Mouse (Mus musculus) neutrophil, adult 83 days (primary cell): ENCODE measurements around the gene Mgl2. TPM values are rescaled to one million over a fixed set of nuclear protein-coding genes. Genes with fewer than 3 reads are reported as not detected.

Experiments used
- total RNA-seq, 2 experiments: library from RNA; stranded (reverse); gene quantifications; one replicate each; pipeline ENCODE4 v1.2.4; 2023

Mgl2 gene
- total RNA-seq, result 10 to 100 TPM; 11.8 to 12.3 TPM

GRCm38 (mm10) chr11:70129926-70130379 lies at the start of gene Mgl2:
Gene Mgl2, plus strand, starts transcription at chr11:70130329.

GRCm38 (mm10) chr11:70091986-70092783 lies 37.9 kb upstream of the Mgl2 start, which contains the start of gene Asgr2:
Gene Asgr2, plus strand, starts transcription at chr11:70092644.

GRCm38 (mm10) chr11:70155897-70156296 lies 25.8 kb downstream of the Mgl2 start, which contains the start of gene Clec10a:
Gene Clec10a, plus strand, starts transcription at chr11:70156197.

Other genes starting within 250 kb of the Mgl2 start
- gene Kctd11, start 248.9 kb upstream of the Mgl2 start, total RNA-seq, result 1 to 10 TPM; 8.6 to 9.0 TPM
- 100 to 1,000 TPM; 260 to 263 TPM for gene Acap1, start 234.8 kb upstream of the Mgl2 start, total RNA-seq
- gene 2810408A11Rik, start 229.3 kb upstream of the Mgl2 start, total RNA-seq, result 1 to 10 TPM; 3.0 to 3.2 TPM
- gene Neurl4, start 229.3 kb upstream of the Mgl2 start, total RNA-seq, result 10 to 100 TPM; 20.9 to 27.6 TPM
- 10 to 100 TPM; 69.0 to 84.5 TPM for gene Gps2, start 216.4 kb upstream of the Mgl2 start, total RNA-seq
- 100 to 1,000 TPM; 482 to 501 TPM for gene Eif5a, start 208.4 kb upstream of the Mgl2 start, total RNA-seq
- not detected for gene Ybx2, start 194.5 kb upstream of the Mgl2 start, total RNA-seq
- gene Slc2a4, start 182.1 kb upstream of the Mgl2 start, total RNA-seq, result 1 to 10 TPM in 1 of 2 experiments, under 1 TPM in 1; 0.97 to 1.3 TPM
- gene Cldn7, start 165.6 kb upstream of the Mgl2 start, total RNA-seq, result not detected
- gene Ctdnep1, start 149.2 kb upstream of the Mgl2 start, total RNA-seq, result 10 to 100 TPM; 75.0 to 80.3 TPM
- 10 to 100 TPM; 24.3 to 31.0 TPM for gene Elp5, start 147.8 kb upstream of the Mgl2 start, total RNA-seq
- 100 to 1,000 TPM; 475 to 527 TPM for gene Gabarap, start 139.2 kb upstream of the Mgl2 start, total RNA-seq
- gene Phf23, start 134.6 kb upstream of the Mgl2 start, total RNA-seq, result 10 to 100 TPM; 41.2 to 53.6 TPM
- gene Dvl2, start 129.7 kb upstream of the Mgl2 start, total RNA-seq, result 10 to 100 TPM; 15.0 to 18.2 TPM
- 10 to 100 TPM; 39.3 to 50.0 TPM for gene Acadvl, start 114.9 kb upstream of the Mgl2 start, total RNA-seq
- gene Dlg4, start 113.4 kb upstream of the Mgl2 start, total RNA-seq, result 1 to 10 TPM; 5.5 to 5.8 TPM
- not detected for gene Asgr1, start 76.2 kb upstream of the Mgl2 start, total RNA-seq
- not detected for gene Asgr2, start 37.7 kb upstream of the Mgl2 start, total RNA-seq
- 10 to 100 TPM; 17.3 to 20.9 TPM for gene Clec10a, start 25.9 kb downstream of the Mgl2 start, total RNA-seq
- not detected for gene Slc16a11, start 82.4 kb downstream of the Mgl2 start, total RNA-seq
- 1 to 10 TPM; 1.5 to 2.1 TPM for gene Slc16a13, start 90.7 kb downstream of the Mgl2 start, total RNA-seq
- gene Bcl6b, start 99.5 kb downstream of the Mgl2 start, total RNA-seq, result not detected
- gene 0610010K14Rik, start 107.6 kb downstream of the Mgl2 start, total RNA-seq, result 10 to 100 TPM; 42.2 to 47.4 TPM
- gene Gm21988, start 109.5 kb downstream of the Mgl2 start, total RNA-seq, result 1 to 10 TPM; 3.8 to 5.9 TPM
- gene Rnasek, start 109.5 kb downstream of the Mgl2 start, total RNA-seq, result 100 to 1,000 TPM; 108 to 111 TPM
- gene Alox12, start 125.0 kb downstream of the Mgl2 start, total RNA-seq, result under 1 TPM; 0.18 to 0.42 TPM
- 1 to 10 TPM in 1 of 2 experiments, under 1 TPM in 1; 0.62 to 1.0 TPM for gene Alox12e, start 192.3 kb downstream of the Mgl2 start, total RNA-seq
- gene Alox15, start 221.7 kb downstream of the Mgl2 start, total RNA-seq, result 10 to 100 TPM in 1 of 2 experiments, 1 to 10 TPM in 1; 3.3 to 17.8 TPM